Comparison of ENCODE assay signal across 24 mouse cellular contexts in genomic region chr1:73754928-73755327, GRCm38 (mm10).
DNase-seq lines count a peak whose midpoint lies in the region; ATAC-seq and TF ChIP-seq lines count a peak whose summit lies in the region.
"Had no signal": no experiment of that assay in that cellular context is flagged by ENCODE, and none has a peak within 500 bp of the region (broad histone marks: within the 10 kb centered on the region; RNA-seq: fewer than 3 reads in every experiment).

No protein-coding gene starts in this region.

- no peak for TF ChIP-seq CTCF in brain, embryonic 14.5 days (IDR thresholded peaks at IDR 0.05; ENCODE audit: borderline replicate concordance, extremely low read depth, insufficient read depth, insufficient read length)

- TF ChIP-seq POLR2A in limb, embryonic 14.5 days (IDR thresholded peaks at IDR 0.05; ENCODE audit: borderline replicate concordance, extremely low read depth, insufficient read depth, insufficient read length), result no peak
- no peak for TF ChIP-seq POLR2A in brain, embryonic 14.5 days (IDR thresholded peaks at IDR 0.05; ENCODE audit: borderline replicate concordance, extremely low read depth, insufficient read depth, insufficient read length, poor library complexity, severe bottlenecking)

- H3K27me3 ChIP-seq in limb, embryonic 14.5 days (ENCODE audit: control insufficient read depth, insufficient read depth, low read length), result no peaks in the 10 kb centered on the region
- H3K27me3 ChIP-seq in limb, embryonic 10.5 days (ENCODE audit: low read depth, poor library complexity, severe bottlenecking), result no peaks in the 10 kb centered on the region
- no peaks in the 10 kb centered on the region for H3K27me3 ChIP-seq in midbrain, embryonic 14.5 days (ENCODE audit: control insufficient read depth, insufficient read depth, low read length)
- H3K27me3 ChIP-seq in midbrain, embryonic 16.5 days (ENCODE audit: control insufficient read depth, insufficient read depth, low read depth, low read length), result no peaks in the 10 kb centered on the region
- no peaks in the 10 kb centered on the region for H3K27me3 ChIP-seq in limb, embryonic 15.5 days
- H3K27me3 ChIP-seq: forebrain, embryonic 13.5 days had no signal

- no peak overlapping the region for H3K9ac ChIP-seq in limb, embryonic 14.5 days (ENCODE audit: low read depth, low read length, severe bottlenecking)
- H3K9ac ChIP-seq in midbrain, embryonic 14.5 days (replicated peaks; ENCODE audit: low read length), result no peak overlapping the region
- H3K9ac ChIP-seq in midbrain, embryonic 16.5 days (ENCODE audit: low read depth, low read length), result no peak overlapping the region
- H3K9ac ChIP-seq in limb, embryonic 15.5 days, result no peak overlapping the region
- H3K9ac ChIP-seq: forebrain, embryonic 13.5 days; heart, embryonic 13.5 days; hindbrain, embryonic 14.5 days had no signal

- WGBS in limb, embryonic 14.5 days, result 17% methylated on average over 2 of the region's 2 CpGs
- WGBS in limb, embryonic 10.5 days, result 87% methylated on average over 2 of the region's 2 CpGs
- 52% methylated on average over 2 of the region's 2 CpGs for WGBS in midbrain, embryonic 14.5 days
- WGBS in midbrain, embryonic 16.5 days, result 40% methylated on average over 2 of the region's 2 CpGs
- 19% methylated on average over 2 of the region's 2 CpGs for WGBS in limb, embryonic 15.5 days

- no peak overlapping the region for H3K4me3 ChIP-seq in limb, embryonic 14.5 days (replicated peaks; ENCODE audit: low read length)
- H3K4me3 ChIP-seq in limb, embryonic 10.5 days, result no peak overlapping the region
- H3K4me3 ChIP-seq in midbrain, embryonic 14.5 days (replicated peaks; ENCODE audit: low read depth, low read length), result no peak overlapping the region
- H3K4me3 ChIP-seq in midbrain, embryonic 16.5 days (ENCODE audit: low read depth, low read length), result no peak overlapping the region
- H3K4me3 ChIP-seq in limb, embryonic 15.5 days, result no peak overlapping the region
- H3K4me3 ChIP-seq: forebrain, embryonic 10.5 days; forebrain, embryonic 13.5 days; heart, adult 2 months; heart, embryonic 10.5 days; heart, embryonic 13.5 days had no signal

- H3K36me3 ChIP-seq in limb, embryonic 14.5 days (ENCODE audit: control insufficient read depth, insufficient read depth, low read length), result no peaks in the 10 kb centered on the region
- no peaks in the 10 kb centered on the region for H3K36me3 ChIP-seq in limb, embryonic 10.5 days
- no peaks in the 10 kb centered on the region for H3K36me3 ChIP-seq in midbrain, embryonic 14.5 days (ENCODE audit: control insufficient read depth, insufficient read depth, low read length)
- no peaks in the 10 kb centered on the region for H3K36me3 ChIP-seq in midbrain, embryonic 16.5 days (ENCODE audit: control insufficient read depth, insufficient read depth, low read length)
- no peaks in the 10 kb centered on the region for H3K36me3 ChIP-seq in limb, embryonic 15.5 days
- H3K36me3 ChIP-seq: forebrain, embryonic 10.5 days; heart, embryonic 10.5 days; heart, embryonic 13.5 days had no signal

- ATAC-seq in limb, embryonic 14.5 days (ENCODE audit: low FRiP score, low read depth), result no peak
- 0 out of 2 replicates have a peak, but pooled peaks have one; percentile 14 for ATAC-seq in midbrain, embryonic 14.5 days (ENCODE audit: low FRiP score, low TSS enrichment)
- no peak for ATAC-seq in midbrain, embryonic 16.5 days
- no peak for ATAC-seq in limb, embryonic 15.5 days (ENCODE audit: insufficient number of reproducible peaks, low FRiP score, low TSS enrichment, low read depth)
- ATAC-seq: CD4-positive, CD25-positive, alpha-beta regulatory T cell, adult 4 months; forebrain, embryonic 13.5 days; forebrain, embryonic 16.5 days had no signal

- H3K9me3 ChIP-seq in limb, embryonic 14.5 days (ENCODE audit: control insufficient read depth, low read length), result no peaks in the 10 kb centered on the region
- no peaks in the 10 kb centered on the region for H3K9me3 ChIP-seq in limb, embryonic 10.5 days (replicated peaks)
- no peaks in the 10 kb centered on the region for H3K9me3 ChIP-seq in midbrain, embryonic 14.5 days (ENCODE audit: control insufficient read depth, low read length)
- no peaks in the 10 kb centered on the region for H3K9me3 ChIP-seq in midbrain, embryonic 16.5 days (replicated peaks; ENCODE audit: control insufficient read depth, low read length, poor library complexity, severe bottlenecking)
- no peaks in the 10 kb centered on the region for H3K9me3 ChIP-seq in limb, embryonic 15.5 days
- H3K9me3 ChIP-seq: forebrain, embryonic 10.5 days; forebrain, embryonic 13.5 days; heart, embryonic 10.5 days; heart, embryonic 13.5 days had no signal

- peak; percentile 3 for DNase-seq in limb, embryonic 14.5 days (ENCODE audit: low spot score)
- no peak for DNase-seq in limb, embryonic 10.5 days (ENCODE audit: low spot score)
- peak; percentile 23 for DNase-seq in midbrain, embryonic 14.5 days
- peak; percentile 23 for DNase-seq in brain, embryonic 14.5 days (ENCODE audit: low read depth)
- DNase-seq: adrenal gland, adult 2 months; adrenal gland, postnatal 14 days; cerebellum, adult 11-12 months; cerebellum, adult 8-10 months; cerebellum, postnatal 10 days; cerebellum, postnatal 36 days; gastrocnemius, postnatal 10 days; gastrocnemius, postnatal 36 days; heart, adult 2 months; heart, postnatal 14 days; heart, postnatal 4 days had no signal

- H3K4me2 ChIP-seq in limb, embryonic 14.5 days (replicated peaks; ENCODE audit: low read depth, low read length, severe bottlenecking), result no peak overlapping the region
- no peak overlapping the region for H3K4me2 ChIP-seq in midbrain, embryonic 14.5 days (ENCODE audit: low read length)
- H3K4me2 ChIP-seq in midbrain, embryonic 16.5 days (ENCODE audit: low read length), result no peak overlapping the region
- H3K4me2 ChIP-seq in limb, embryonic 15.5 days, result no peak overlapping the region
- H3K4me2 ChIP-seq: forebrain, embryonic 13.5 days; heart, embryonic 13.5 days; hindbrain, embryonic 14.5 days had no signal

- peaks cover 13% of the 10 kb centered on the region for H3K4me1 ChIP-seq in limb, embryonic 14.5 days (ENCODE audit: control insufficient read depth, insufficient read depth, low read length)
- peaks cover 45% of the 10 kb centered on the region for H3K4me1 ChIP-seq in limb, embryonic 10.5 days
- 0 out of 2 replicates have a peak, but pooled peaks cover 9% of the 10 kb centered on the region for H3K4me1 ChIP-seq in midbrain, embryonic 14.5 days (ENCODE audit: control insufficient read depth, insufficient read depth, low read length)
- no peaks in the 10 kb centered on the region for H3K4me1 ChIP-seq in midbrain, embryonic 16.5 days (ENCODE audit: control insufficient read depth, insufficient read depth, low read length)
- H3K4me1 ChIP-seq in limb, embryonic 15.5 days, result peaks cover 21% of the 10 kb centered on the region
- H3K4me1 ChIP-seq: heart, embryonic 13.5 days had no signal

- H3K27ac ChIP-seq in limb, embryonic 14.5 days (replicated peaks; ENCODE audit: low read depth, low read length), result no peak overlapping the region
- H3K27ac ChIP-seq in limb, embryonic 10.5 days, result no peak overlapping the region
- H3K27ac ChIP-seq in midbrain, embryonic 14.5 days (replicated peaks; ENCODE audit: low read depth, low read length), result no peak overlapping the region
- no peak overlapping the region for H3K27ac ChIP-seq in midbrain, embryonic 16.5 days (ENCODE audit: low read length)
- H3K27ac ChIP-seq in limb, embryonic 15.5 days, result peak overlapping the region; percentile 38; the same call in 1 of the 2 replicates
- H3K27ac ChIP-seq: forebrain, embryonic 13.5 days; heart, adult 2 months; heart, embryonic 10.5 days; heart, embryonic 13.5 days; hindbrain, embryonic 14.5 days had no signal
